ENCODE assay signal across 23 mouse cellular contexts in the genomic region with DNA sequence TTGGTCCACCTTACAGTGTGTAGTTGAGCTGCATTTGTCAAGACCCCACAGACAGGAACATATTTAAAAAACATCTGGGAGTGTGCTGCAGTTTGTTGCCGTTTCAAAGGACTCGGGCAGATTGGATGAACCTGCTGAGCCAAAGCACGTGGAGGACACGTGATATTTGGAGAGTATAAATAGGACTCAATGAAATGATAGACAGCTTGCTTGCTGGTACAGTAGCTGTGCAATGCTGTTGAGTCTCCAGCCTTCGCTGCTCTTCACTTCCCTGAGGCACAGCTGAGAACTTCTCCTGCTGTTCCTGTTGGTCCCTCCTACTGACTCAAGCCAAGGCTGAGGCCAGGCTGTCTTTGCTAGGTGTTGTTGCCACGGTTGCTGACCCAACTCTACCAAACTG. TPM values are rescaled to one million over a fixed set of nuclear protein-coding genes. Genes with fewer than 3 reads are reported as not detected.
A peak's percentile ranks its signal among the peaks of the same experiment; 100 is the strongest.
DNase-seq lines count a peak whose midpoint lies in the region; ATAC-seq and TF ChIP-seq lines count a peak whose summit lies in the region.
"Had no signal": no experiment of that assay in that cellular context is flagged by ENCODE, and none has a peak within 500 bp of the region (broad histone marks: within the 10 kb centered on the region; RNA-seq: fewer than 3 reads in every experiment).

No protein-coding gene starts in this region.

- H3K4me1 ChIP-seq in forebrain, postnatal 0 days (ENCODE audit: insufficient read depth) = no peaks in the 10 kb centered on the region
- 0 out of 2 replicates have a peak, but pooled peaks cover 3% of the 10 kb centered on the region for H3K4me1 ChIP-seq in forebrain, embryonic 14.5 days (ENCODE audit: control insufficient read depth, insufficient read depth, low read length)
- peaks cover 10 to 22% of the 10 kb centered on the region in 2 experiments for H3K4me1 ChIP-seq in heart, embryonic 14.5 days (ENCODE audit: control insufficient read depth in 2 of 2, insufficient read depth in 2 of 2, low read length in 2 of 2)
- H3K4me1 ChIP-seq in heart, adult 2 months (ENCODE audit: control insufficient read depth, insufficient read depth, low read length) = peaks cover 11% of the 10 kb centered on the region

- no peak for TF ChIP-seq POLR2A in heart, adult 2 months (IDR thresholded peaks at IDR 0.05; ENCODE audit: insufficient read depth, low read depth, low read length)

- H3K36me3 ChIP-seq in forebrain, postnatal 0 days (ENCODE audit: insufficient read depth) = no peaks in the 10 kb centered on the region
- no peaks in the 10 kb centered on the region for H3K36me3 ChIP-seq in forebrain, embryonic 14.5 days (ENCODE audit: control insufficient read depth, insufficient read depth, low read length)
- H3K36me3 ChIP-seq in heart, embryonic 14.5 days (ENCODE audit: control insufficient read depth, insufficient read depth, low read length) = no peaks in the 10 kb centered on the region
- no peaks in the 10 kb centered on the region for H3K36me3 ChIP-seq in heart, adult 2 months (ENCODE audit: control insufficient read depth, insufficient read depth, low read length)
- H3K36me3 ChIP-seq: limb, embryonic 12.5 days had no signal

- ATAC-seq in forebrain, postnatal 0 days = peak; percentile 47
- no peak for ATAC-seq in forebrain, embryonic 14.5 days
- ATAC-seq in heart, embryonic 14.5 days (ENCODE audit: insufficient number of reproducible peaks, insufficient read depth, low FRiP score, low read depth) = no peak
- ATAC-seq: forebrain, embryonic 13.5 days had no signal

- TF ChIP-seq CTCF in forebrain, postnatal 0 days (IDR thresholded peaks at IDR 0.05; ENCODE audit: low read depth) = no peak
- TF ChIP-seq CTCF in heart, adult 2 months (IDR thresholded peaks at IDR 0.05) = no peak
- no peak for TF ChIP-seq CTCF in layer of hippocampus, adult 2 months (conservative IDR thresholded peaks at IDR 0.05)

- H3K79me2 ChIP-seq in heart, adult 2 months (replicated peaks; ENCODE audit: control insufficient read depth, insufficient read depth, low read length) = peaks cover 2% of the 10 kb centered on the region; the same call in 1 of the 2 replicates

- 67% methylated on average over 6 of the region's 6 CpGs for WGBS in forebrain, postnatal 0 days
- WGBS in forebrain, embryonic 14.5 days = 82% methylated on average over 6 of the region's 6 CpGs
- WGBS in heart, embryonic 14.5 days = 25% methylated on average over 6 of the region's 6 CpGs
- 63% methylated on average over 6 of the region's 6 CpGs for WGBS in heart, adult 2 months

- no peak overlapping the region for H3K4me3 ChIP-seq in forebrain, postnatal 0 days (ENCODE audit: low read depth, low read length)
- no peak overlapping the region for H3K4me3 ChIP-seq in forebrain, embryonic 14.5 days (ENCODE audit: low read depth, low read length)
- H3K4me3 ChIP-seq in heart, embryonic 14.5 days (ENCODE audit: control insufficient read depth in 1 of 2, insufficient read depth in 1 of 2, low read depth in 1 of 2, low read length in 2 of 2) = no peak overlapping the region
- no peak overlapping the region for H3K4me3 ChIP-seq in heart, adult 2 months
- H3K4me3 ChIP-seq in layer of hippocampus, adult 2 months = no peak overlapping the region
- H3K4me3 ChIP-seq: forebrain, embryonic 13.5 days; left cerebral cortex, adult 2 months; limb, embryonic 12.5 days; liver, embryonic 15.5 days had no signal

- TF ChIP-seq EP300 in heart, adult 2 months (IDR thresholded peaks at IDR 0.05; ENCODE audit: insufficient read depth, low read depth, low read length) = no peak

- no peak overlapping the region for H3K4me2 ChIP-seq in forebrain, postnatal 0 days (ENCODE audit: low read depth)
- no peak overlapping the region for H3K4me2 ChIP-seq in forebrain, embryonic 14.5 days (ENCODE audit: low read length)
- peak overlapping the region; percentile 34; the same call in 1 of the 2 replicates for H3K4me2 ChIP-seq in heart, embryonic 14.5 days (ENCODE audit: low read length)
- H3K4me2 ChIP-seq: forebrain, embryonic 13.5 days; hindbrain, embryonic 14.5 days; limb, embryonic 12.5 days; liver, embryonic 15.5 days; lung, embryonic 14.5 days had no signal

- H3K9me3 ChIP-seq in forebrain, postnatal 0 days (ENCODE audit: low read length) = no peaks in the 10 kb centered on the region
- no peaks in the 10 kb centered on the region for H3K9me3 ChIP-seq in forebrain, embryonic 14.5 days (replicated peaks; ENCODE audit: control insufficient read depth, low read length)
- H3K9me3 ChIP-seq in heart, embryonic 14.5 days (ENCODE audit: control insufficient read depth, low read length) = no peaks in the 10 kb centered on the region
- H3K9me3 ChIP-seq: forebrain, embryonic 13.5 days; limb, embryonic 12.5 days; liver, embryonic 15.5 days had no signal

- intact Hi-C loops in heart, adult 2 months (cut with DNase I) = no loop called here

- no peak overlapping the region for H3K9ac ChIP-seq in forebrain, postnatal 0 days
- H3K9ac ChIP-seq in forebrain, embryonic 14.5 days (ENCODE audit: low read length) = no peak overlapping the region
- H3K9ac ChIP-seq in heart, embryonic 14.5 days (ENCODE audit: low read length) = no peak overlapping the region
- H3K9ac ChIP-seq in heart, adult 2 months (ENCODE audit: low read depth, low read length) = no peak overlapping the region
- H3K9ac ChIP-seq: forebrain, embryonic 13.5 days; hindbrain, embryonic 14.5 days; limb, embryonic 12.5 days; liver, embryonic 15.5 days; lung, embryonic 14.5 days had no signal

- H3K27ac ChIP-seq in forebrain, postnatal 0 days (ENCODE audit: low read depth, low read length) = no peak overlapping the region
- no peak overlapping the region for H3K27ac ChIP-seq in forebrain, embryonic 14.5 days (ENCODE audit: low read depth, low read length)
- peak overlapping the region in 1 of 2 experiments; percentile 28; a peak in 1 of 4 replicates for H3K27ac ChIP-seq in heart, embryonic 14.5 days (replicated peaks in 1 of 2; ENCODE audit: control insufficient read depth in 1 of 2, insufficient read depth in 1 of 2, low read depth in 2 of 2, low read length in 2 of 2)
- H3K27ac ChIP-seq in heart, adult 2 months = no peak overlapping the region
- H3K27ac ChIP-seq in layer of hippocampus, adult 2 months = peak overlapping the region; percentile 55; the same call in 1 of the 2 replicates
- H3K27ac ChIP-seq: forebrain, embryonic 13.5 days; hindbrain, embryonic 14.5 days; left cerebral cortex, adult 2 months; limb, embryonic 12.5 days; liver, embryonic 15.5 days had no signal

- DNase-seq in forebrain, postnatal 0 days = no peak
- DNase-seq in forebrain, embryonic 14.5 days (ENCODE audit: low spot score) = no peak
- DNase-seq in heart, adult 2 months = no peak
- DNase-seq in layer of hippocampus, adult 2 months (ENCODE audit: low spot score in 2 of 2) = no peak
- no peak for DNase-seq in layer of hippocampus, adult 9-10 months (ENCODE audit: low spot score)
- DNase-seq in urinary bladder, postnatal 14 days (ENCODE audit: low spot score) = no peak
- DNase-seq: adrenal gland, adult 8-10 months; cerebellum, adult 9-10 months; cerebellum, postnatal 36 days; gastrocnemius, postnatal 10 days; kidney, adult 11 months; kidney, postnatal 14 days; lung, embryonic 14.5 days; lung, postnatal 14 days; midbrain, embryonic 14.5 days; right cerebral cortex, postnatal 4 days had no signal

- H3K27me3 ChIP-seq in forebrain, postnatal 0 days (ENCODE audit: insufficient read depth, low read length) = no peaks in the 10 kb centered on the region
- no peaks in the 10 kb centered on the region for H3K27me3 ChIP-seq in forebrain, embryonic 14.5 days (replicated peaks; ENCODE audit: control insufficient read depth, insufficient read depth, low read length)
- H3K27me3 ChIP-seq in heart, embryonic 14.5 days (ENCODE audit: control insufficient read depth, insufficient read depth, low read length) = no peaks in the 10 kb centered on the region
- H3K27me3 ChIP-seq in heart, adult 2 months (ENCODE audit: control insufficient read depth, insufficient read depth, low read length) = no peaks in the 10 kb centered on the region
- H3K27me3 ChIP-seq: CH12.LX; forebrain, embryonic 13.5 days; limb, embryonic 12.5 days; liver, embryonic 15.5 days had no signal

RNA-seq across cellular contexts. Expression of gene Dirc2, which starts 28.2 kb away (rescaled TPM):
- total RNA-seq in forebrain, postnatal 0 days (2014; rRNA removed) = 80.9 and 90.9 TPM in 2 replicates
- 41.6 and 50.1 TPM in 2 replicates for polyA plus RNA-seq in forebrain, postnatal 0 days (2015; fragmentation: Nextera tagmentation; extraction: Ambion mirVana)
- polyA plus RNA-seq in forebrain, embryonic 14.5 days (2014; fragmentation: Nextera tagmentation; extraction: Ambion mirVana) = 40.7 and 46.1 TPM in 2 replicates
- polyA plus RNA-seq in heart, embryonic 14.5 days (2014; fragmentation: Nextera tagmentation; extraction: Ambion mirVana) = 15.7 and 20.1 TPM in 2 replicates
- 10 to 100 TPM; 49.9 to 61.9 TPM for total RNA-seq in heart, adult 2 months (2021)
- polyA plus RNA-seq in heart, adult 2 months (2012; rRNA removed) = 43.2 and 67.5 TPM in 2 replicates
- 10 to 100 TPM; 66.3 to 69.1 TPM for total RNA-seq in layer of hippocampus, adult 2 months (2021)

RNA-seq across cellular contexts. Expression of gene Hspbap1, which starts 29.2 kb away (rescaled TPM):
- 7.2 and 8.2 TPM in 2 replicates for total RNA-seq in forebrain, postnatal 0 days (2014; rRNA removed)
- 5.1 and 6.8 TPM in 2 replicates for polyA plus RNA-seq in forebrain, postnatal 0 days (2015; fragmentation: Nextera tagmentation; extraction: Ambion mirVana)
- 24.7 and 24.9 TPM in 2 replicates for polyA plus RNA-seq in forebrain, embryonic 14.5 days (2014; fragmentation: Nextera tagmentation; extraction: Ambion mirVana)
- 6.4 and 8.8 TPM in 2 replicates for polyA plus RNA-seq in heart, embryonic 14.5 days (2014; fragmentation: Nextera tagmentation; extraction: Ambion mirVana)
- total RNA-seq in heart, adult 2 months (2021) = 1 to 10 TPM; 2.5 to 2.6 TPM
- polyA plus RNA-seq in heart, adult 2 months (2012; rRNA removed) = 2.1 and 3.1 TPM in 2 replicates
- total RNA-seq in layer of hippocampus, adult 2 months (2021) = 1 to 10 TPM; 5.9 to 6.0 TPM
